Mouse (Mus musculus) inflammation-experienced regulatory T-cells, adult 6 months (primary cell): Measurements from ENCODE around the gene 2900026A02Rik. TPM values are rescaled to one million over a fixed set of nuclear protein-coding genes. Genes with fewer than 3 reads are reported as not detected.

Experiments
- ATAC-seq: one replicate; pipeline ENCODE4 v1.8.0; 2017
- polyA plus RNA-seq, 3 experiments: library from polyadenylated mRNA; unstranded; fragments of 100-300 nt; shearing (Covaris generic); gene quantifications; one replicate each; pipeline ENCODE4 v1.2.1; 2017

Gene 2900026A02Rik
- polyA plus RNA-seq, 3 experiments from 2014 or later, result 1.4 to 3.2 (median 1.4) TPM

GRCm38 (mm10) chr5:113210314-113210713, 10.7 kb downstream of the 2900026A02Rik start:
- ATAC-seq, result no peak

GRCm38 (mm10) chr5:113209898-113210297, 11.1 kb downstream of the 2900026A02Rik start:
- no peak for ATAC-seq

- no peak for ATAC-seq
These were observed 11.7 kb downstream of the 2900026A02Rik start for GRCm38 (mm10) chr5:113209401-113209750.

- ATAC-seq, result no peak
These were observed 12.2 kb downstream of the 2900026A02Rik start for GRCm38 (mm10) chr5:113208622-113209400.

- no peak for ATAC-seq
These were observed 13.0 kb downstream of the 2900026A02Rik start for GRCm38 (mm10) chr5:113208048-113208447.

- ATAC-seq, result no peak
These were observed 14.2 kb downstream of the 2900026A02Rik start for GRCm38 (mm10) chr5:113206670-113207352.

- ATAC-seq, result no peak
These were observed 16.8 kb downstream of the 2900026A02Rik start for GRCm38 (mm10) chr5:113204193-113204592.

- ATAC-seq, result no peak
These were observed 21.3 kb downstream of the 2900026A02Rik start for GRCm38 (mm10) chr5:113199772-113200134.

GRCm38 (mm10) chr5:113199126-113199771, 21.8 kb downstream of the 2900026A02Rik start:
- no peak for ATAC-seq

- no peak for ATAC-seq
These were observed 23.9 kb downstream of the 2900026A02Rik start for GRCm38 (mm10) chr5:113196916-113197794.

GRCm38 (mm10) chr5:113195907-113196306, 25.1 kb downstream of the 2900026A02Rik start:
- no peak for ATAC-seq

GRCm38 (mm10) chr5:113195451-113195850, 25.6 kb downstream of the 2900026A02Rik start:
- ATAC-seq, result no peak

- ATAC-seq, result no peak
These were observed 27.3 kb downstream of the 2900026A02Rik start for GRCm38 (mm10) chr5:113193762-113194161.

- ATAC-seq, result no peak
These were observed 29.1 kb downstream of the 2900026A02Rik start for GRCm38 (mm10) chr5:113191901-113192300.

- no peak for ATAC-seq
These were observed 30.5 kb downstream of the 2900026A02Rik start for GRCm38 (mm10) chr5:113190558-113190957.

- ATAC-seq, result no peak
These were observed 39.6 kb downstream of the 2900026A02Rik start for GRCm38 (mm10) chr5:113181441-113181840.

GRCm38 (mm10) chr5:113180755-113181154, 40.3 kb downstream of the 2900026A02Rik start:
- no peak for ATAC-seq

- no peak for ATAC-seq
These were observed 41.0 kb downstream of the 2900026A02Rik start for GRCm38 (mm10) chr5:113179843-113180682.

GRCm38 (mm10) chr5:113179451-113179842, 41.6 kb downstream of the 2900026A02Rik start:
- no peak for ATAC-seq

- no peak for ATAC-seq
These were observed 45.1 kb downstream of the 2900026A02Rik start for GRCm38 (mm10) chr5:113175976-113176375.

- no peak for ATAC-seq
These were observed 45.9 kb downstream of the 2900026A02Rik start for GRCm38 (mm10) chr5:113174916-113175692.
